Mouse (Mus musculus): ENCODE results near the gene Magi1.
A peak's percentile ranks its signal among the peaks of the same experiment; 100 is the strongest.

The Magi1 gene

DNA sequence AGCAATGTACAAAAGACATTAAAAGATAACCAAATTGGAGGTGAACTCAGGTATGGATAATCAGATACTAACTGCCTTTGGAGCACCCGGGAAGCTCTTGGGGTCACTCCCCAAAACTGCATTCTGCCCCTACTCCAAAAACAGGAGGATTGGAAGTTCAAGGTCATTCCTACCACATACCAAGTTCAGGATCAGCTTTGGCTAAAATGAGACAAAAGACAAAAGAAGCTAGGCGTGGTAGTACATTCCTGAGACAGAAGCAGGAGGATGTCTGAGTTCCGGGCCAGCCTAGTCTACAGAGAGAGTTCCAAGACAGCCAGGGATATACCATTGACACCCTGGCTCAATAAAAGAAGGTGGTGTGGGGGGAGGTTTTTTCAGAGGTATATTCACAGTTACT, 304.5 kb downstream of the Magi1 start:
- no peak for DNase-seq (ENCODE audit: low spot score)

DNA sequence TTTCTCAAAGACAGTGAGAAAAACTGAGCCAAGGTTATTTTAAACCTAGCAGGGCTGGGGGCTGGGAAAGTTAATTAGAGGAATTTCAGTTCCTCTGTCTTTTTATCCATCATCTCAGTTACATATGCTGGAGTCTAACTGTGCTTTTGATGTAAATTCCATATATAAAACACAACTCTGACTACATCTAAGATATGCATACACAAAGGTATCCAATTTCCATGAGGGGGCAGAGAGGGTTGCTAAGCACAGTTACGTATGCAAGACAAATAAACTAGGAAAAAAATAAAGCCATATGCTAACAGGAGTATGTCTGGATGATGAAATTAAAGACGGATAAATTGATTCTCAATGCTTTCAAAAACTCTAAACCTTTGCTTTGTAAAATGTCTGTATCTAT, 315.0 kb downstream of the Magi1 start:
- DNase-seq (ENCODE audit: low spot score), result no peak

DNA sequence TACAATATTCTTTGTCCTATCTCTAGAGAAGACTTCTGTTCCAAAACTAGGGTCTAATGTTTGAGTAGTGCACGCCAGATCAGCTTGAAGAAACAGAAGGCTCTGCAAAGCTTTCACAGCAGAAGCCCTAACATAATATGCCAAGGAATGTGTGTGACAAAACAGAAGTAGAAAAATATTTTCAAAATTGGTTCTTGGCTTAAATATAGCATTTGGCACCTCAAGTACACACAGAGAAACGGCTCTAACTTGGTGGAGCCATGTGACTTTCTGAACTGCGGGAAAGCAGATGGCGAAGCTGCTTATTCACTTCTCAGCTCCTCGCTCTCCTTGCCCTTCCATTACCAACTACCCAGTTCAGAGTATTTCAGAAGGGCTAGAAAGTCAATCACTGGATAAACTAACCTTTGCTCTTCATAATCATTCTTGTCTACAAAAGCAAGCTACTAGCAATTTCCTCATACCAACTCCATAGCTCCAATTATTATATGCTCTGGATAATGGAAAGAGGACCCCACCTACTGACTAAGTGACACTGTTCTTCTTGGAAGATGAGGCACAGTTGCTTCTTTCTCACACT, 320.9 kb downstream of the Magi1 start:
- DNase-seq (ENCODE audit: low spot score), result peak; percentile 79

DNA sequence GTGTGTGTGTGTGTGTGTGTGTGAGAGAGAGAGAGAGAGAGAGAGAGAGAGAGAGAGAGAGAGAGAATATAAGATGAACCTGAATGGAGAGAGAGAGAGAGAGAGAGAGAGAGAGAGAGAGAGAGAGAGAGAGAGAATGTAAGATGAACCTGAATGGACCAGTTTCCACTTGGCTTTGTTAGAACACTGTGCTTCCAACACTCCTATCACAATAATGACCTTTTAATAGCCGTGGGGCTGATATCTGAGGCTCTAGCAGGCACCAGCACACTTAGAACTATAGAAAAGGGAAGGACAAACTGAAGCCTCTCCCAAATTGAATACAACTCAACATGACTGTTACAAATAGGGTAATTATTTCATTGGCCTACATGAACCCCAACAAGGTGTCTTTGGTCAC, 321.9 kb downstream of the Magi1 start:
- DNase-seq (ENCODE audit: low spot score), result no peak

DNA sequence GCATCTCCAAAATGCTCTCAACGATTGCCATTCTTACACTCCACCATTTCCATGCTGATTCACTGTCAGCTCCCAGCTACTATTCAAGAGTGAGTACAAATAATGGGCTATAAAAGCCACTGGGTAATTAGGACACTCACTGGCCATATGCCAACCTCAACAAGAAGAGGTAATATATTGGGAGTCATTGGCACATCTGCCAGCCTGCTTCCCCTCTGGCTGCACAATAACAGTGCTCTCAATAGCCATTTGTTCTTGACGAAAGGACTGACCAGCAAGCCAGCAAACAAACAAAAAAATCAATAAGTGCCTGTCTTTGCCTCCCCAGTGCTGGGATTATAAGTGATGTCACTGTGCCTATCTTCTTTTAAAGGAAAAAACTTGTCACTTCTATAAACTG, 326.5 kb downstream of the Magi1 start:
- peak; percentile 64 for DNase-seq (ENCODE audit: low spot score)

DNA sequence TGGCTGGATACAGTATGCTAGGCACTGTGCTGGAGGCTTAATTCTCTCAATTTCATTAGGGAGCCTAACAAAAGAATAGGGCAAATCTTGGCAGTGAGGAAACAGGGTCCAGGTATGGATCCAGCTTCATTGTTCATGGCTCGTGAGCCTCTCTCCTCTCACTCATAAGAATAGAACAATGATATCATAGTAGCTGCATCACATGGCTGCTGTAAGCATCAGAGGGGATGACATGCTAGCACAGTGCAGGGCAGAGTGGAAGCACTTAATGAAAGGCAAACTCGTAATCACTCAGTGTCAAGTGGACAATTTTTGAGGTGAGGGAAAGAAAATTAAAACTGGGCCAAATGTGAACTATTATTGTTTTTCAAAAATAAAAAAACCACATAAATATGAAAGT, 337.1 kb downstream of the Magi1 start:
- no peak for DNase-seq (ENCODE audit: low spot score)

DNA sequence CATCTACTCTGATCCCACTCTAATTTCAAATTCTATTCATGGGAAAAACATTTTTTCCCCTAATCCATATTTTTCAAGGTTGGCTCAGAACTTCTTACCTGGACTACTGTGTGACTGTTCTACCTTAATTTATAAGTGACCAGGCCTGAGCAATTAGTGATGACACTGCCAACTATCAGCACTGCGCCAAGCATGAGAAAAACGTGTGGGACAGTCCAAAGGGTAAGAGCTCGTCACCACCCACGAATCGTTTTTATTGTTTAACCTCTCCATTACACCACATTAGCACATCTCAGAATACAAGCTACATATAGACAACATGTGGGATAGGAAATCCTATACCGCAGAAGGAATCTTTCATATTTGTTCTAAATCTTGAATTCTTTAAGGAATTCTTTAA, 347.4 kb downstream of the Magi1 start:
- DNase-seq (ENCODE audit: low spot score), result no peak

DNA sequence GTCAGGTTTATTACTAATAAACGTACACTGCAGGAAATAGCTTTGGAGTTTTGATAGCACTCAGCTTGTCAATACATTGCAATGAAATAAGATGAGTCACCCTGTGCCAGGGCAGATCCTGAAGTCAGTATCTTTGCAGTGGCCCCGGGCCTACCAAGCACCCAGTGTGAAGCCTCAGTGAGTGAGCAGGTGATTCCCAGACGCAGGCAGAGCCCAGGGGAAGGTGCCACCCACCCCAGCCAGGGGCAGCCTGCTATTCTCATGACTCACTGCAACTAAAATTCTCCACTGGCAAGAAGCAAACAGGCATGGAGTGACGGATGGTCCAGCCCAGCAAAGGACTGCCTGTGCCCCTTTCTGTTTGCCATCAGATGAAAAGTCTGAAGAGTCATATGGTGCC, 347.9 kb downstream of the Magi1 start:
- no peak for DNase-seq (ENCODE audit: low spot score)

DNA sequence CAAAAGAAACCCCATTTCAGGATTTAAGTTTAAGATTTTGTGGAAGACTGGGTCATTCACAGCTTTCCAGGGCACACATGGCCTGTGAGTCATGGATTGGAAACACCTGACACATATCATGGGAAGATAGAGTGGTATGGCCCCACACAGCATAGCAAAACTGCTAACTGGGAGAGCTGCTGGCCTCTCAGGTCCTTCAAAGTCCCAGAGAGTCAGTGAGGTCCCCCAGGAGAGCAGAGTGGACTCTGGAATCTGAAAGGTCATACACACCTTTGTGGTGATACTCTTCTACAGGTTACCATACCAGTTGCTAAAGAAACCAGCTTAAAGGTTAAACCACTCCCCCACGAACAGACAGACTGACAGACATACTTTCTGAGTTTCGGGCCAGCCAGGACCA, 349.0 kb downstream of the Magi1 start:
- DNase-seq (ENCODE audit: low spot score), result no peak

DNA sequence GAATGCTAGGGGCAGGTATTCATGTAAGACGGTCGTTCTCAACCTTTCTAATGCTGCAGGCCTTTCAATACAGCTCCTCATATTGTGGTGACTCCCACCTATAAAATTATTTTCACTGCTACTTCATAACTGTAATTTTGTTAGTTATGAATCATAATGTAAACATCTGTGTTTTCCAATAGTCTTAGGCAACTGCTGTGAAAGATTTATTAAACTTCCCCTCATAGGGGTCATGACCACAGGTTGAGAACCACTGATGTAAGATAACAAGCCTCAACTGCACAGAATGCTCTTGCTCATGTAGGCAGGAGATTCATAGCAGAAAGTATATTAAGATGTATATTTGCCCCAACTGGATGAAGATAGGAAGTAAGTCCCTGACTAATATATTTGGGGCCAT, 359.1 kb downstream of the Magi1 start:
- no peak for DNase-seq (ENCODE audit: low spot score)

DNA sequence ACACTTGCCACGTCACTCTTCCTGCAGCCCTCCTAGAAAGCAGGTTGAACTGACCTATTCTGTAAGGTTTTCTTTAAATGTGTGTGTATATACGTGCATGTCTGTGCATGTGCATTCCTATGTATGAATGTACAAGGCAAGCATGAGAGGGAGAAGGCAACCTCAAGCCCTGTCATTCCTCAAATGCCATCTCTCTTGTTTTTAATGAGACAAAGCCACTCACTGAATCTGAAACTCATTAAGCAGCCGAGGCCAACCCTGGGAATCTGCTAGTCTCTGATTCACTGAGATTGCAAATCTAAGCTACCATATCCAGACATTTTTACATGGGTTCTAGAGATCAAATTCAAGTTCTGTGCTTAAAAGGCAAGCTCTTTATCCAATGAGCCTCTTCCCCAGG, 359.7 kb downstream of the Magi1 start:
- no peak for DNase-seq (ENCODE audit: low spot score)

DNA sequence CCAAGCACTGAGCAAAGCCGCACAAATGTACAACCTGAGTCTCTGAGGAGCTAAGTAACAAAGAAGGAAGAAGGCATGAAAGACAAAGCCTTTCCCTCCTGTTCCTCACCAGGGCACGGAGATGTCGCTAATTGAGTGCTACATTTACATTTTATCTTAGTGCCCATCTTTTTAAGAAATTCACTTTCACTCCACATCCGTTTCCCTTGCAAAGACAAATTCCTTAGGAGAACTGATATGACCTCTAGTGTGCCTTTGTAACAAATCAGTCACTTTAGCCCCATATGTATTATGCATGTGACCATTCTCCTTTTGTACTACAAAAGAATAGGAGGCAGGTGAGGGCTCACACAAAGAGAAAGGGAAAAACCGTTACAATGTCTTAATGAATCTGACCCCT, 360.4 kb downstream of the Magi1 start:
- no peak for DNase-seq (ENCODE audit: low spot score)

DNA sequence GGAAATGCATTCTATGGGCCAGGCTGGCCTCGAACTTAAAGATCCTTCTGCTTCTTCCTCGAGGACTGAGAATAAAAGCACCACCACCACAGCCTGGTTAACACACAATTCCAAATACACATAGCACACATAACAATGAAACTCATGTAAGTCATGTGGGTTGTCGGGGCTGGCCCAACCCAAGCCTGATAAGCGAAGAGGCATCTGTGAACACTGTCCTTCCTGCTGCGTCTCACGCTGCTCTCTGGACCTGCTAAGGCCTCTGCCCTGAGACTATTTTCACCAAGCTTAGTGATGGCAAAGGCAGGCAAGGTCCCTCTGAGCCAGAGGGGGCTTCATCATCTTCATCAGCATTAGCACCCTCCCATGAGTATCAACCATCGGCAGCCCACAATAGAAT, 360.8 kb downstream of the Magi1 start:
- DNase-seq (ENCODE audit: low spot score), result no peak

DNA sequence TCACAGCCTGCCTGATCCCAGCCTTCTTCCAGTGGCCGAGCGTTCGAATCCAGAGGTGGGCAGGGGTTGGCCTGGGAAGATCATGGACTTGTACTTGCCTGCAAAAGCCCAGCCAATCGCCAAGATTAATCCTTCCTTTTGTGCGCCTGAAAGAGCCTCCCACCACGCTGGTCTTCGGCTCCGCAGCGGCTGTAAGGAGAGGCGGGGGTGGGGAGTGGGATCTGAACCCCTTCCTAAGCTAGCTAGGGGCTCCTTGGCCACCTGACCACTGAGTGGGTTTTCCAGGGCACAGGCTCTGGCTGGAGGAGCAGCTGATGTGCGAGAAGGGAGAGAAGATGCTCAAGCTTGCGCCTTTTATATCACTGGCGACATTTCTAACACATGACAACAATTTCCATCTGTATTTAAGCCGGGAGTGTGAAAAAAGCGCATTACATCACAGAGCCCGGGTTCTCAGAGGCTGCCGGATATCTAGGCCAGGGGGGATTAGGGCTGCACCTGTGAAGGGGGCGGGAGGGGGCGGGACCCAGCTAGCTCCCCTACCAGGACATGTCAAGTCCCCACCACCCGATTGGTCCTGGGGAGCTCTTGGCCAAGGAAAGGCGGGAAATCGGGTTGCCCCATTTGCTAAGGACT, 370.4 kb downstream of the Magi1 start:
- no peak for DNase-seq (ENCODE audit: low spot score)

DNA sequence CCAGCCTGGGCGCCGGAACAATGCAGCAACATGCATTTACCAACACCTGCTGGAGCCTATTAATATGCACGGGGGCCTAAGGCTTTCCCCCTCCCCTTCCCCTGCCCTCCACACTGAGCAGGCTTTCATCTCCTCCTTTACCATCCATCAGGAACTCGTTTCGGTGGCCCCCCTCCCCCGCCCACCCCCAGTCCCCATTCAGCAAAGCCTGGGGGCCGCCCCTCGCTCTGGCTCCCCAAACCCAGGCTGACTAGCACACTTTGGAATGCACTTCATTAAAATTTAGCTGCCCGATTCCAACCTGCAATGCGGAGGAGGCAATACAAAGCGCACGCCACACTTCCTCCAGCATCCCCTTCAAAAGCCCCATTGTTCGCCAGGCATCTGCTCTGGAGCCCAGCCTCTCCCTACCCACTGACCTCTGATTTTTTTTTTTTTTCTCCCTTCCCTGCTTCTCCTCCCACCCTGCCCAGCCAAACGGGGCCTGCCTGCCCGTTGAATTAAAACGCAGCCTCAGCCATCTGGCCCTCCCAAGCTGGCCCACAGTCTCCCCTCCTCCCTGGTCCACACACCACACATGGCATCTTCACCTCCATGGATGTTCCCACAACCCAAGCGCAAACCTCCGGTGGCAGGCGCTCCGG, 371.0 kb downstream of the Magi1 start:
- no peak for DNase-seq (ENCODE audit: low spot score)

DNA sequence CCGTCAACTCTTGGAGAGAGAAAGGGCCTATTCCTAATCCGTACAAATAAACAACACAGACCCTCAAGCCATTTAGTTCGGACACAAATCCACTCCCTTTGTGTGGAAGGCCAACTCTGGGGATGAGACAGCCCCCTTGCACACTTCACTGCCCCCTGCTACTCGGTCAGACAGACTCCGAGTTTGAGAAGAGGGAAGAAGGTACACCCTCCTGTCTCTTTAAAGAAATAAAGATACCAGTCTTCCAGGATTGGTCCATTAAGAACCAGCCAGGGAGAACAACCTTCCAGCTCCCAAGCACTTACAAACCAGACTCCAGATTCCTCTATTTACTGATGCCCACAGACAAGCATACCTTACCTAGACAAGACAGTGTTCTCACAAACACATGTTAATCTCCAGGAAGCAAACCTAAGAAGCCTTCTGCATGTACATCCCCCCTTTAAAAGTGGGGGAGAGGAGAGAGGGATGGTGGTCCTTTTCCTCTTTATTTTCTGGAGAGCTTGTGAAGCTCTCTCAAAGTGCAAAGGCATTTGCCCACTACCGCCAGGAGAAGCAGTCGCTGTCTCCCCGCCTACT, 371.6 kb downstream of the Magi1 start:
- DNase-seq (ENCODE audit: low spot score), result no peak

DNA sequence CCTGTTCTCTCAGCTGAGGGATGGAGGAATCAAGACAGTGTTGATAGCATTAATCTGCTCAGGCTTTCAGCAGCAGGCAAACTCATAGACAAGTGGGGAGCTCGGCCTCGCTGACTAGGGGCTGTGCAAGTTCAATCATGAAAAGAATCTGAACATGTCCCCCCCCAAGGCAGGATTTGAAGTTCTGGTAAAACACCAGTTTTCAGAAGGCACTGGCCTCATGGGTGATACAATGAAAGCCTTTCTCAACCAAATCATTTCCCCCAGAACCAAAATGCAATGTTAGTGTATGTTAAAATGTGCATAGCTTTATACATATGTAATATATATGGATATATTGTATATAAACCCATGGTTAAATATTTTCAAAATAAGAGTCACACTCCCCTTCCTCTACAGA, 372.3 kb downstream of the Magi1 start:
- DNase-seq (ENCODE audit: low spot score), result no peak

DNA sequence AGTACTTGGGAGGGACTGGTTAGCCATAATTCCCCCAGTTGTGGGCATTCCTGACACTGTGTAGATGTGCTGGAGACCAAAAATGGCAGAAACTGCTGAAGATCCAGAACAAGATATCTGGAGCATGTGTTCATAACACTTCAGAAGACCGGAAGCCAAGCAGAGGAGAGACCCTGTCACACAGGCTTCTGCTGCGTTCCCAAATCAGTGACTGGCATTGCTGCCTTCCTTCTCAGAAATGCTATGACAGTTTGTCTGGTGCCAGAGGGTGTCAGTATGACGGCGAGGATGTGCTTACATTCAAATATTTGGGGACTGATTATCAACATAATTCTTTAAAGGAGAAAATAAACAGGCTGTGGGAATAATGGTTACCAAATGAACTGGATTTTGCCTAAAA, 373.7 kb downstream of the Magi1 start:
- DNase-seq (ENCODE audit: low spot score), result no peak

DNA sequence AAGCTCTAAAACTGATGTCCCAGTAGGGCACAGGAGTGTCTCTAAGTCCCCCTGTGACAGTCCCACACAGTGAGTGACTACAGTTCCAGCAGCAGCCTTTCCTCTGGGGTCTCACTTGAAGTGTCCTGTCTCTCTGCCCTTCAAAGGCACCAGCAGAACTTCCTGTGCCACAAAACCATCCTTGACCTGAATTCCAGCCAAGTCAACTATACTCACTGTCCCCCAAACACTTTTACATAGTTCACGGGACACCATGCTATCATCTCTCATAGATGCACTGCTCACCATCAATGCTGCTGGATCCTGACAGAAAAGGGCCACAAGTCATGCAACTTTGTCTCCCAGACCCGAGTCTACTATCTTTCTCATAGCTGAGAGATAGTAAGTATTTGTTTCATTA, 378.7 kb downstream of the Magi1 start:
- no peak for DNase-seq (ENCODE audit: low spot score)

DNA sequence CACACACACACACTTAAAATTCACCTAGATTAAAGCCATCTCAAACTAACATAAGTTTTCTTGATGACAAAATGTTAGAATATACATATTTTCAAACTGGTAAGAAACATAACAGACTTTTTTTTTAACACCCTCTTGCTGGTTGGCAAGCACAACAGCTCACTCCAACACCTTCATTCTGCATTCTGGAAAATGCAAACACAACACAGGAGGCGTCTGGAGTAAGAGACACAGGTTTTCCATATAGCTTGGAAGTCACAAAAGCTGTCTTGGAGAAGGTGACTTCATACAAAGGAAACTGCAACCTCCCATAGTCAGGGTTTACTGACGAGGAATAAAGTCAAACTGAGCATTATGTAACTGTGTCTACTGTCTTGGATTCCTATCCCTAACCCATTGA, 381.5 kb downstream of the Magi1 start:
- DNase-seq (ENCODE audit: low spot score), result peak; percentile 35

DNA sequence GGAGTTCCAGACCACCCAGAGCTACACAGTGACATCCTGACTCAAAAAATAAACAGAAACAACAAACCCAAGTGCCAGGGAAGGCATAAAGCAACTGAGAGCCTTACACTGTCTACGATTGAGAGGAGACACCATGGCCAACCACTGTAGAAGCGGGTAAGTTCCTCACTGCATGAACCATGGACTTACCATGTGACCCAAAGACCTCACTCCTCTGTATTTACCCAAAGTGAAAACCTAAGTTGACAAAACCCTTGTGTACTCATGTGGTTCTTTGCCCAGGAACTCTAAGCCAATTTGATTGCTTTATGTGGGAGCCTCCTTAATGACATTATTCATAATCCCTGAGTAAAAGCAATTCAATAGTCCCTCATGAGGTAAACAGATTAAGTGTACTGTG, 382.3 kb downstream of the Magi1 start:
- DNase-seq (ENCODE audit: low spot score), result no peak

DNA sequence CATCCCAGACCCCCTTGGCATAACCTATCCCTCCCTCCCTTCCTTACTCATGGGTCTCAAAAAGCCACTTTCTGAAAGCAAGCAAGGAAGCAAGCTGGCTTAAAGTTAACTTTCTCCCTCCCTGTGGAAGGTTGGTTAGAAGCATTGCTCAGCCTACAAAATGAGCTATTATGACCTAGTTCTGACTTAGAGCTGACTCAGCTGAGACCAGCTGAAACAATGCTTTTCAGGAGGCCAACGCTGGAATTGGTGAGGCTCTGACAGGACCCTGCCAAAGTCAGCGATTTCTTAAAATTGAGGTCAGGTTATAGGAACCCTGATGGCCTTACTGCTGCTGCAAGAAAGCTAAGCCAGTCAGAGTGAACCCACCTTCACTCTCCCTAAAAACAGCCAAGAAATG, 386.2 kb downstream of the Magi1 start:
- DNase-seq (ENCODE audit: low spot score), result peak; percentile 16

DNA sequence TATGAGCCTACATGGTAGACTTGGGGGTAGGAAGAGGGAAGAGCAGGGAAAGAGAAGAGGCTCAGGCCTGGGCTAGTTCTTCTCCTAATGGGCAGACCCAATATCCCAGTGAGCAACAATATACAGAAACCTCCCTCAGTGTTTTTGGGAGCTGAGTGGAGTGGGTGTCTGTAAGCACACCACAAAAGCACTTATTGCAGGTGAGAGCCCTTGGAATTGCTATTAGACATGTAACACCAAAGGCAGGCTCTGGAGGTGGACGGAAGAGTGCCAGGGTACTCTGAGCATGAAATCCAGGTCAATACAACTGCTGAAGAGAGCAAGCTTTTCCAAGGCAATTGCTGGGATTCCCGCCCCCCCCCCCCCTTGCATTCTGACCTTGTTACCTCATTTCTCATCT, 388.0 kb downstream of the Magi1 start:
- DNase-seq (ENCODE audit: low spot score), result no peak

DNA sequence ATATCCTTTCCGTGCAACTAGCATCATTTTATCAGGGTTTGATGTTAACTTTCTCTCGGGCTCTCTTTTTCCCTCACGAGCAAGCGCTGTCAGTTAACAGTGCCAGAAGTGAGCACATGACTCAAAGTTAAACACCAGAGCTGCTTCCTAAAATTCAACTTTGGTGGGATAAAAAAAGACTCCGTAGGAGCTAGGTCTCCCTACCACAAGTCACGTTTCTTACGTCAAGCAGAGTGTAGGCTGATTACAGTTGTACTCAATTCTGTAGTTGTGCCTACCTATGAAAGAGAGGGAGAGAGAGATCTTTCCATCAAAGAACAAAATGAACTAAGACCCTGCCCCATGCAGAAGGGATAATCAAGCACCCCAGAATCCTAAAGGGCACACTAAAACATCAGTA, 389.8 kb downstream of the Magi1 start:
- no peak for DNase-seq (ENCODE audit: low spot score)

All from adipocyte (in vitro differentiated cells).